In the genomic region with DNA sequence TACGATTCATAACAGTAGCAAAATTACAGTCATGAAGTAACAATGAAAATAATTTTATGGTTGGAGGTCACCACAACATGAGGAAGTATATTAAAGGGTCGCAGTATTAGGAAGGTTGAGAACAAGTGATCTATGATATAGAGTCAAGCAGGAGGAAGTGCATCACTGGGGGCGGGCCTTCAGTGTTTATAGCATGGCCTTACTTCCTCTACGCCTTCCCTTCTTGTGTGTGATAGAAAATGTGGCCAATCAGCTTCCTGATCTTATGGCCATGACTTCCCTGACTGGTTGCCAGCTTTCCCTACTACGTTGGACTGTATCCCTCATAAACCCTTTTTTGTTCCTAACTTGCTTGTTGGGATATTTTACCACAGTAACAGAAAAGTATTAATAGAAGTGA, we compare ENCODE assay signal across 34 mouse cellular contexts. TPM values are rescaled to one million over a fixed set of nuclear protein-coding genes. Genes with fewer than 3 reads are reported as not detected.
DNase-seq lines count a peak whose midpoint lies in the region; ATAC-seq and TF ChIP-seq lines count a peak whose summit lies in the region.
"Had no signal": no experiment of that assay in that cellular context is flagged by ENCODE, and none has a peak within 500 bp of the region (broad histone marks: within the 10 kb centered on the region; RNA-seq: fewer than 3 reads in every experiment).

No protein-coding gene starts in this region.

- TF ChIP-seq EP300 in MEL (IDR thresholded peaks at IDR 0.05; ENCODE audit: low read depth in 1 of 2, low read length in 2 of 2) = no peak
- no peak for TF ChIP-seq EP300 in stomach, postnatal 0 days (optimal IDR thresholded peaks at IDR 0.05)

- no peak overlapping the region for H3K9ac ChIP-seq in intestine, postnatal 0 days (ENCODE audit: low read depth, low read length)
- H3K9ac ChIP-seq in intestine, embryonic 16.5 days (ENCODE audit: low read depth, low read length) = no peak overlapping the region
- H3K9ac ChIP-seq in MEL (ENCODE audit: control insufficient read depth, low read depth, low read length, poor library complexity, severe bottlenecking) = no peak overlapping the region
- H3K9ac ChIP-seq in stomach, postnatal 0 days (ENCODE audit: low read length) = no peak overlapping the region
- H3K9ac ChIP-seq: forebrain, postnatal 0 days; hindbrain, embryonic 12.5 days; kidney, embryonic 15.5 days; limb, embryonic 13.5 days; liver, embryonic 12.5 days; midbrain, embryonic 12.5 days; neural tube, embryonic 12.5 days; stomach, embryonic 15.5 days had no signal

- H3K9me3 ChIP-seq in intestine, postnatal 0 days (ENCODE audit: control insufficient read depth) = no peaks in the 10 kb centered on the region
- H3K9me3 ChIP-seq in intestine, embryonic 16.5 days (ENCODE audit: control insufficient read depth, low read length) = no peaks in the 10 kb centered on the region
- H3K9me3 ChIP-seq in MEL (replicated peaks; ENCODE audit: insufficient read depth, low read length) = no peaks in the 10 kb centered on the region
- no peaks in the 10 kb centered on the region for H3K9me3 ChIP-seq in stomach, postnatal 0 days (ENCODE audit: control insufficient read depth, low read length)
- H3K9me3 ChIP-seq: G1E; hindbrain, embryonic 12.5 days; kidney, embryonic 15.5 days; limb, embryonic 13.5 days; liver, embryonic 12.5 days; midbrain, embryonic 12.5 days; neural tube, embryonic 12.5 days; stomach, embryonic 15.5 days had no signal

- no peak overlapping the region for H3K4me2 ChIP-seq in intestine, postnatal 0 days (replicated peaks; ENCODE audit: low read depth)
- no peak overlapping the region for H3K4me2 ChIP-seq in intestine, embryonic 16.5 days (ENCODE audit: low read depth, low read length)
- no peak overlapping the region for H3K4me2 ChIP-seq in stomach, postnatal 0 days (replicated peaks; ENCODE audit: low read depth)
- H3K4me2 ChIP-seq: hindbrain, embryonic 12.5 days; kidney, embryonic 15.5 days; limb, embryonic 13.5 days; liver, embryonic 12.5 days; midbrain, embryonic 12.5 days; neural tube, embryonic 12.5 days; stomach, embryonic 15.5 days had no signal

- no peak for TF ChIP-seq RAD21 in MEL (IDR thresholded peaks at IDR 0.05; ENCODE audit: low read depth, low read length)

- TF ChIP-seq POLR2A in MEL (IDR thresholded peaks at IDR 0.05; ENCODE audit: control insufficient read depth in 1 of 2, insufficient read depth in 1 of 2, low read depth in 1 of 2, low read length in 2 of 2, poor library complexity in 1 of 2) = no peak

- no peak overlapping the region for H3K4me3 ChIP-seq in intestine, postnatal 0 days (ENCODE audit: low read depth, low read length)
- H3K4me3 ChIP-seq in intestine, embryonic 16.5 days (ENCODE audit: low read length) = no peak overlapping the region
- no peak overlapping the region for H3K4me3 ChIP-seq in MEL (ENCODE audit: control insufficient read depth in 1 of 2, insufficient read depth in 1 of 2, low read depth in 2 of 2, low read length in 2 of 2)
- no peak overlapping the region for H3K4me3 ChIP-seq in stomach, postnatal 0 days (ENCODE audit: low read depth, low read length)
- H3K4me3 ChIP-seq: embryonic facial prominence, embryonic 10.5 days; hindbrain, embryonic 12.5 days; kidney, embryonic 15.5 days; limb, embryonic 13.5 days; liver, embryonic 12.5 days; midbrain, embryonic 12.5 days; neural tube, embryonic 12.5 days; stomach, embryonic 15.5 days had no signal

- no peaks in the 10 kb centered on the region for H3K4me1 ChIP-seq in intestine, postnatal 0 days (replicated peaks; ENCODE audit: control insufficient read depth, insufficient read depth, low read length)
- H3K4me1 ChIP-seq in intestine, embryonic 16.5 days (ENCODE audit: control insufficient read depth, insufficient read depth, low read length) = peaks cover 6% of the 10 kb centered on the region
- 0 out of 4 replicates have a peak, but pooled peaks cover 0 to 3% of the 10 kb centered on the region in 2 experiments for H3K4me1 ChIP-seq in MEL (ENCODE audit: control insufficient read depth in 1 of 2, insufficient read depth in 2 of 2, low read length in 2 of 2)
- no peaks in the 10 kb centered on the region for H3K4me1 ChIP-seq in stomach, postnatal 0 days (replicated peaks; ENCODE audit: control insufficient read depth, insufficient read depth)
- H3K4me1 ChIP-seq: hindbrain, embryonic 12.5 days; kidney, embryonic 15.5 days; limb, embryonic 13.5 days; midbrain, embryonic 12.5 days; neural tube, embryonic 12.5 days; stomach, embryonic 15.5 days had no signal

- DNase-seq in MEL (ENCODE audit: low read depth, low spot score) = peak; percentile 11
- DNase-seq in thymus, postnatal 25 days = peak; percentile 35
- DNase-seq in cerebellum, adult 11-12 months = no peak
- no peak for DNase-seq in stomach, postnatal 0 days (ENCODE audit: low spot score)
- DNase-seq in kidney, adult 18-20 months = no peak
- DNase-seq: adrenal gland, postnatal 25 days; cerebellum, adult 9-11 months; forebrain, postnatal 0 days; gastrocnemius, postnatal 14 days; kidney, postnatal 4 days; layer of hippocampus, adult 9-11 months; lung, adult 18-20 months; lung, postnatal 10 days; retina, postnatal 1 day had no signal

- ATAC-seq in intestine, postnatal 0 days = peak; percentile 23; the same call in 1 of the 2 replicates
- no peak for ATAC-seq in intestine, embryonic 16.5 days
- ATAC-seq in inflammation-experienced regulatory T-cells, adult 6 months = peak; percentile 32
- ATAC-seq in stomach, postnatal 0 days (ENCODE audit: low FRiP score, low TSS enrichment) = no peak
- ATAC-seq: forebrain, postnatal 0 days; liver, embryonic 12.5 days had no signal

- no peaks in the 10 kb centered on the region for H3K27me3 ChIP-seq in intestine, postnatal 0 days (replicated peaks; ENCODE audit: control insufficient read depth, insufficient read depth, low read length)
- H3K27me3 ChIP-seq in intestine, embryonic 16.5 days (replicated peaks; ENCODE audit: control insufficient read depth, insufficient read depth, low read length) = no peaks in the 10 kb centered on the region
- no peaks in the 10 kb centered on the region for H3K27me3 ChIP-seq in MEL (ENCODE audit: control insufficient read depth in 1 of 2, insufficient read depth in 2 of 2, low read length in 2 of 2)
- H3K27me3 ChIP-seq in stomach, postnatal 0 days (ENCODE audit: control insufficient read depth, insufficient read depth, low read length) = no peaks in the 10 kb centered on the region
- H3K27me3 ChIP-seq: CH12.LX; hindbrain, embryonic 12.5 days; kidney, embryonic 15.5 days; limb, embryonic 13.5 days; liver, embryonic 12.5 days; midbrain, embryonic 12.5 days; neural tube, embryonic 12.5 days; stomach, embryonic 15.5 days had no signal

- no peak for TF ChIP-seq CTCF in intestine, postnatal 0 days (IDR thresholded peaks at IDR 0.05; ENCODE audit: low read depth)
- TF ChIP-seq CTCF in MEL (IDR thresholded peaks at IDR 0.05 in 2 of 3, conservative IDR thresholded peaks at IDR 0.05 in 1 of 3; ENCODE audit: control insufficient read depth in 1 of 3, insufficient read depth in 1 of 3, low read depth in 2 of 3, low read length in 3 of 3, poor library complexity in 1 of 3, severe bottlenecking in 1 of 3) = no peak
- TF ChIP-seq CTCF in stomach, postnatal 0 days (IDR thresholded peaks at IDR 0.05; ENCODE audit: low read depth) = no peak

- WGBS in intestine, postnatal 0 days = 78% methylated on average over 5 of the region's 5 CpGs
- 86% methylated on average over 5 of the region's 5 CpGs for WGBS in intestine, embryonic 16.5 days
- 89% methylated on average over 5 of the region's 5 CpGs for WGBS in stomach, postnatal 0 days

- no peak overlapping the region for H3K27ac ChIP-seq in intestine, postnatal 0 days (ENCODE audit: low read depth, low read length)
- H3K27ac ChIP-seq in intestine, embryonic 16.5 days (ENCODE audit: low read length) = no peak overlapping the region
- H3K27ac ChIP-seq in MEL (ENCODE audit: control insufficient read depth, low read depth, low read length) = no peak overlapping the region
- no peak overlapping the region for H3K27ac ChIP-seq in stomach, postnatal 0 days (replicated peaks)
- H3K27ac ChIP-seq: embryonic facial prominence, embryonic 10.5 days; hindbrain, embryonic 12.5 days; kidney, embryonic 15.5 days; limb, embryonic 13.5 days; liver, embryonic 12.5 days; midbrain, embryonic 12.5 days; neural tube, embryonic 12.5 days; stomach, embryonic 15.5 days had no signal

- H3K36me3 ChIP-seq in intestine, postnatal 0 days (ENCODE audit: control insufficient read depth, insufficient read depth) = peaks cover 5% of the 10 kb centered on the region; the same call in 1 of the 2 replicates
- H3K36me3 ChIP-seq in intestine, embryonic 16.5 days (ENCODE audit: control insufficient read depth, insufficient read depth, low read length) = no peaks in the 10 kb centered on the region
- no peaks in the 10 kb centered on the region for H3K36me3 ChIP-seq in MEL (ENCODE audit: control insufficient read depth in 1 of 2, insufficient read depth in 2 of 2, low read length in 2 of 2)
- H3K36me3 ChIP-seq in stomach, postnatal 0 days (ENCODE audit: control insufficient read depth, insufficient read depth, low read length) = no peaks in the 10 kb centered on the region
- H3K36me3 ChIP-seq: embryonic facial prominence, embryonic 10.5 days; G1E; hindbrain, embryonic 12.5 days; kidney, embryonic 15.5 days; limb, embryonic 13.5 days; liver, embryonic 12.5 days; midbrain, embryonic 12.5 days; neural tube, embryonic 12.5 days; stomach, embryonic 15.5 days had no signal

- no peaks in the 10 kb centered on the region for H3K79me2 ChIP-seq in MEL (ENCODE audit: control insufficient read depth, insufficient read depth, low read length, poor library complexity)

RNA-seq across cellular contexts. Expression of a gene that starts 5.4 kb away (rescaled TPM):
- polyA plus RNA-seq in intestine, postnatal 0 days (2015; fragmentation: Nextera tagmentation; extraction: Ambion mirVana) = 171 and 189 TPM in 2 replicates
- polyA plus RNA-seq in intestine, embryonic 16.5 days (2015; fragmentation: Nextera tagmentation; extraction: Ambion mirVana) = 14.7 and 19.1 TPM in 2 replicates
- 0.08 TPM in 1 of 2 replicates, not detected in the other for total RNA-seq in MEL (2012; rRNA removed)
- polyA plus RNA-seq in MEL (2012; ENCODE audit: insufficient read depth in 1 of 2, insufficient read length in 2 of 2, low read depth in 1 of 2, low replicate concordance in 2 of 2, missing spikeins in 1 of 2) = under 1 TPM in 1 of 2 experiments, not detected in 1; 0.35 TPM
- polyA plus RNA-seq in inflammation-experienced regulatory T-cells, adult 6 months (2017; shearing (Covaris generic)) = 1 to 10 TPM; 3.3 to 8.4 (median 5.5) TPM
- 3.2 and 4.4 TPM in 2 replicates for polyA plus RNA-seq in stomach, postnatal 0 days (2015; fragmentation: Nextera tagmentation; extraction: Ambion mirVana)
- total RNA-seq: adrenal gland, postnatal 25 days; forebrain, postnatal 0 days; gastrocnemius, postnatal 14 days; left cerebral cortex, adult 18-20 months; left cerebral cortex, postnatal 25 days had no signal
- polyA plus RNA-seq: brain, embryonic 14.5 days; cortical plate, adult 2 months; embryonic facial prominence, embryonic 10.5 days; forebrain, postnatal 0 days; G1E; midbrain, embryonic 12.5 days; neural tube, embryonic 12.5 days had no signal

RNA-seq across cellular contexts. Expression of a gene that starts 20.0 kb away (rescaled TPM):
- polyA plus RNA-seq in intestine, postnatal 0 days (2015; fragmentation: Nextera tagmentation; extraction: Ambion mirVana) = 36.1 and 39.7 TPM in 2 replicates
- polyA plus RNA-seq in intestine, embryonic 16.5 days (2015; fragmentation: Nextera tagmentation; extraction: Ambion mirVana) = 3.5 and 6.5 TPM in 2 replicates
- not detected in 2 replicates for total RNA-seq in MEL (2012; rRNA removed)
- not detected for polyA plus RNA-seq in MEL (2012; ENCODE audit: insufficient read depth in 1 of 2, insufficient read length in 2 of 2, low read depth in 1 of 2, low replicate concordance in 2 of 2, missing spikeins in 1 of 2)
- 1 to 10 TPM in 1 of 3 experiments, not detected in 2; 1.1 TPM for polyA plus RNA-seq in inflammation-experienced regulatory T-cells, adult 6 months (2017; shearing (Covaris generic))
- polyA plus RNA-seq in stomach, postnatal 0 days (2015; fragmentation: Nextera tagmentation; extraction: Ambion mirVana) = not detected in 2 replicates
- total RNA-seq: adrenal gland, postnatal 25 days; forebrain, postnatal 0 days; G1E; gastrocnemius, postnatal 14 days; heart, adult 8-10 months; heart, postnatal 25 days; left cerebral cortex, adult 18-20 months; left cerebral cortex, postnatal 25 days had no signal
- polyA plus RNA-seq: brain, embryonic 14.5 days; cortical plate, adult 2 months; embryonic facial prominence, embryonic 10.5 days; forebrain, postnatal 0 days; G1E; heart, embryonic 14.5 days; hindbrain, embryonic 12.5 days; kidney, embryonic 15.5 days; limb, embryonic 13.5 days; liver, embryonic 12.5 days; midbrain, embryonic 12.5 days; neural tube, embryonic 12.5 days had no signal

RNA-seq across cellular contexts. Expression of a gene that starts 24.2 kb away (rescaled TPM):
- 8.9 and 10.7 TPM in 2 replicates for polyA plus RNA-seq in intestine, postnatal 0 days (2015; fragmentation: Nextera tagmentation; extraction: Ambion mirVana)
- 13.9 and 16.5 TPM in 2 replicates for polyA plus RNA-seq in intestine, embryonic 16.5 days (2015; fragmentation: Nextera tagmentation; extraction: Ambion mirVana)
- total RNA-seq in MEL (2012; rRNA removed) = not detected in 2 replicates
- polyA plus RNA-seq in MEL (2012; ENCODE audit: insufficient read depth in 1 of 2, insufficient read length in 2 of 2, low read depth in 1 of 2, low replicate concordance in 2 of 2, missing spikeins in 1 of 2) = not detected
- polyA plus RNA-seq in inflammation-experienced regulatory T-cells, adult 6 months (2017; shearing (Covaris generic)) = 10 to 100 TPM; 14.2 to 23.8 (median 19.6) TPM
- 6.2 and 6.7 TPM in 2 replicates for polyA plus RNA-seq in stomach, postnatal 0 days (2015; fragmentation: Nextera tagmentation; extraction: Ambion mirVana)
- polyA plus RNA-seq: G1E had no signal

RNA-seq across cellular contexts. Expression of a gene that starts 46.1 kb away (rescaled TPM):
- polyA plus RNA-seq in intestine, postnatal 0 days (2015; fragmentation: Nextera tagmentation; extraction: Ambion mirVana) = 1.9 and 2.7 TPM in 2 replicates
- 0.75 and 0.76 TPM in 2 replicates for polyA plus RNA-seq in intestine, embryonic 16.5 days (2015; fragmentation: Nextera tagmentation; extraction: Ambion mirVana)
- total RNA-seq in MEL (2012; rRNA removed) = not detected in 2 replicates
- polyA plus RNA-seq in MEL (2012; ENCODE audit: insufficient read depth in 1 of 2, insufficient read length in 2 of 2, low read depth in 1 of 2, low replicate concordance in 2 of 2, missing spikeins in 1 of 2) = not detected
- not detected for polyA plus RNA-seq in inflammation-experienced regulatory T-cells, adult 6 months (2017; shearing (Covaris generic))
- not detected in 2 replicates for polyA plus RNA-seq in stomach, postnatal 0 days (2015; fragmentation: Nextera tagmentation; extraction: Ambion mirVana)
- total RNA-seq: adrenal gland, postnatal 25 days; forebrain, postnatal 0 days; gastrocnemius, postnatal 14 days; heart, adult 8-10 months; heart, postnatal 25 days; left cerebral cortex, adult 18-20 months; left cerebral cortex, postnatal 25 days had no signal
- polyA plus RNA-seq: brain, embryonic 14.5 days; cortical plate, adult 2 months; embryonic facial prominence, embryonic 10.5 days; forebrain, postnatal 0 days; G1E; heart, embryonic 14.5 days; hindbrain, embryonic 12.5 days; kidney, embryonic 15.5 days; limb, embryonic 13.5 days; liver, embryonic 12.5 days; midbrain, embryonic 12.5 days; neural tube, embryonic 12.5 days; stomach, embryonic 15.5 days had no signal

RNA-seq across cellular contexts. Expression of a gene that starts 57.4 kb away (rescaled TPM):
- not detected in 2 replicates for polyA plus RNA-seq in intestine, postnatal 0 days (2015; fragmentation: Nextera tagmentation; extraction: Ambion mirVana)
- polyA plus RNA-seq in intestine, embryonic 16.5 days (2015; fragmentation: Nextera tagmentation; extraction: Ambion mirVana) = not detected in 2 replicates
- 0.04 TPM in 1 of 2 replicates, not detected in the other for total RNA-seq in MEL (2012; rRNA removed)
- under 1 TPM in 1 of 2 experiments, not detected in 1; 0.03 TPM for polyA plus RNA-seq in MEL (2012; ENCODE audit: insufficient read depth in 1 of 2, insufficient read length in 2 of 2, low read depth in 1 of 2, low replicate concordance in 2 of 2, missing spikeins in 1 of 2)
- polyA plus RNA-seq in inflammation-experienced regulatory T-cells, adult 6 months (2017; shearing (Covaris generic)) = not detected
- 9.5 and 10.2 TPM in 2 replicates for polyA plus RNA-seq in stomach, postnatal 0 days (2015; fragmentation: Nextera tagmentation; extraction: Ambion mirVana)
- total RNA-seq: adrenal gland, postnatal 25 days; forebrain, postnatal 0 days; gastrocnemius, postnatal 14 days; heart, adult 8-10 months; heart, postnatal 25 days; left cerebral cortex, adult 18-20 months; left cerebral cortex, postnatal 25 days had no signal
- polyA plus RNA-seq: cortical plate, adult 2 months; embryonic facial prominence, embryonic 10.5 days; forebrain, postnatal 0 days; G1E; heart, embryonic 14.5 days; hindbrain, embryonic 12.5 days; kidney, embryonic 15.5 days; liver, embryonic 12.5 days; midbrain, embryonic 12.5 days; neural tube, embryonic 12.5 days had no signal

Comparison
In these comparisons a context has a peak if more than half of its experiments do, and no peak if none do; other contexts are left out.
1. ATAC-seq: peak in intestine, postnatal 0 days (single experiment) and inflammation-experienced regulatory T-cells, adult 6 months (single experiment); none in intestine, embryonic 16.5 days (single experiment) and stomach, postnatal 0 days (single experiment).
2. DNase-seq: peak in MEL (single experiment) and thymus, postnatal 25 days (single experiment); none in cerebellum, adult 11-12 months (single experiment), stomach, postnatal 0 days (single experiment) and kidney, adult 18-20 months (single experiment).